Mouse (Mus musculus) liver, embryonic 14.5 days (tissue): ENCODE measurements around the gene Rassf3. TPM values are rescaled to one million over a fixed set of nuclear protein-coding genes. Genes with fewer than 3 reads are reported as not detected.
A peak's percentile ranks its signal among the peaks of the same experiment; 100 is the strongest.

ENCODE experiments used
- ATAC-seq: fragments of 200-750 bp; cut with Nextera tagmentation; 2 replicates; pipeline ENCODE4 v1.8.0; 2017; ENCODE audit warnings: moderate number of reproducible peaks, mild to moderate bottlenecking, moderate library complexity; ENCODE audit not compliant: insufficient read depth
- DNase-seq, 3 experiments: peaks; one replicate each; pipeline ENCODE4 v3.0.0-alpha.2; 2012 to 2013; ENCODE audit warnings: low read depth in 3 of 3, low spot score in 3 of 3
- H3K27ac ChIP-seq: fragments of 300-500 bp; sonication (generic); 2 replicates; pipeline ENCODE4 v1.5.1; 2014; ENCODE audit warnings: moderate library complexity, mild to moderate bottlenecking, control low read depth, inconsistent platforms
- H3K27me3 ChIP-seq: fragments of 300-500 bp; sonication (generic); 2 replicates; pipeline ENCODE4 v1.6.1; 2014; ENCODE audit warnings: mild to moderate bottlenecking, low read length, moderate library complexity; ENCODE audit not compliant: control insufficient read depth, insufficient read depth
- H3K36me3 ChIP-seq: fragments of 300-500 bp; sonication (generic); replicated peaks from 2 replicates; pipeline ENCODE4 v1.6.1; 2014; ENCODE audit warnings: low read depth; ENCODE audit not compliant: control insufficient read depth, insufficient read depth
- H3K4me1 ChIP-seq, 2 experiments: fragments of 200-500 bp in 1 of 2; fragments of 300-500 bp in 1 of 2; sonication (generic) in 1 of 2; replicated peaks; 2 replicates each; pipeline ENCODE4 v1.6.1; 2012 to 2014; ENCODE audit warnings: antibody characterized with exemption in 1 of 2, inconsistent platforms in 1 of 2, low read length in 1 of 2; ENCODE audit not compliant: control insufficient read depth in 2 of 2, insufficient read depth in 2 of 2
- H3K4me2 ChIP-seq: fragments of 300-500 bp; sonication (generic); 2 replicates; pipeline ENCODE4 v1.6.1; 2014; ENCODE audit warnings: low read depth, mild to moderate bottlenecking, control low read depth, moderate library complexity
- H3K4me3 ChIP-seq, 2 experiments: fragments of 200-500 bp in 1 of 2; fragments of 300-500 bp in 1 of 2; sonication (generic) in 1 of 2; 2 replicates each; pipeline ENCODE4 v1.5.1; 2012 to 2014; ENCODE audit warnings: low read depth in 2 of 2, low read length in 2 of 2, mild to moderate bottlenecking in 2 of 2, control low read depth in 1 of 2, inconsistent platforms in 1 of 2, moderate library complexity in 1 of 2; ENCODE audit not compliant: insufficient read depth in 1 of 2
- H3K9ac ChIP-seq: fragments of 300-500 bp; sonication (generic); replicated peaks from 2 replicates; pipeline ENCODE4 v1.6.1; 2014; ENCODE audit warnings: mild to moderate bottlenecking, control low read depth, moderate library complexity
- H3K9me3 ChIP-seq: fragments of 300-500 bp; sonication (generic); 2 replicates; pipeline ENCODE4 v1.6.1; 2016; ENCODE audit warnings: low read length, mixed read lengths; ENCODE audit not compliant: control insufficient read depth
- CTCF ChIP-seq: IDR thresholded peaks from 2 replicates; pipeline ENCODE4 v1.5.1; 2016; ENCODE audit warnings: antibody characterized with exemption, low read depth, control low read depth
- EP300 ChIP-seq: IDR thresholded peaks from 2 replicates; pipeline ENCODE4 v1.6.1; 2016; ENCODE audit warnings: antibody characterized with exemption, low read depth
- WGBS: fragments of 180-500 bp; shearing (Covaris S2); extraction: QIAGEN DNeasy Blood & Tissue Kit; methylation state at CpG from one replicate; pipeline ENCODE4 v1.1.7; 2014; ENCODE audit not compliant: insufficient replicate concordance; 5-methylcytosine and 5-hydroxymethylcytosine counted together
- polyA plus RNA-seq, 2 experiments: library from polyadenylated mRNA; depleted of rRNA in 1 of 2; stranded (reverse) in 1 of 2; unstranded in 1 of 2; fragments of >200 nt; fragmentation: Nextera tagmentation in 1 of 2; extraction: Ambion mirVana in 1 of 2; gene quantifications; 2 replicates each; pipeline versions ENCODE4 v1.2.1 to v1.2.3; 2012 to 2014

Gene Rassf3
- polyA plus RNA-seq, 2 experiments, result 7.9 to 8.6 TPM

- H3K36me3 ChIP-seq, result no peaks in the 10 kb centered on the region
- H3K27me3 ChIP-seq, result no peaks in the 10 kb centered on the region
- ATAC-seq, result no peak
- H3K9me3 ChIP-seq, result no peaks in the 10 kb centered on the region
- no peak overlapping the region for H3K4me3 ChIP-seq
- TF ChIP-seq CTCF (peak; percentile 74), EP300 (no peak)
- no peak overlapping the region for H3K4me2 ChIP-seq
- H3K4me1 ChIP-seq, result peaks cover 6 to 27% of the 10 kb centered on the region in 2 experiments
- DNase-seq, result no peak
- 82% methylated on average over 6 of the region's 6 CpGs for WGBS
- H3K9ac ChIP-seq, result no peak overlapping the region
- H3K27ac ChIP-seq, result no peak overlapping the region
Observed at GRCm38 (mm10) chr10:121370777-121371176, 105.4 kb downstream of the Rassf3 start.

- Histone ChIP-seq H3K4me2 (no peak overlapping the region), H3K36me3 (no peaks in the 10 kb centered on the region), H3K9me3 (no peaks in the 10 kb centered on the region), H3K27me3 (no peaks in the 10 kb centered on the region), H3K4me1 (peaks cover 0 to 18% of the 10 kb centered on the region in 2 experiments; a peak in 3 of 4 replicates), H3K4me3 (no peak overlapping the region), H3K9ac (no peak overlapping the region), H3K27ac (no peak overlapping the region)
- 70% methylated on average over 18 of the region's 18 CpGs for WGBS
- DNase-seq (no peak), ATAC-seq (no peak)
- no peak for TF ChIP-seq EP300
- TF ChIP-seq CTCF, result no peak
Observed at GRCm38 (mm10) chr10:121368783-121369465, 107.2 kb downstream of the Rassf3 start.

- no peak overlapping the region for H3K4me3 ChIP-seq
- no peak for DNase-seq
- no peak overlapping the region for H3K4me2 ChIP-seq
- no peak overlapping the region for H3K27ac ChIP-seq
- H3K9ac ChIP-seq, result no peak overlapping the region
- H3K27me3 ChIP-seq, result no peaks in the 10 kb centered on the region
- no peaks in the 10 kb centered on the region for H3K9me3 ChIP-seq
- ATAC-seq, result no peak
- no peak for TF ChIP-seq CTCF
- no peak for TF ChIP-seq EP300
- peaks cover 0 to 18% of the 10 kb centered on the region in 2 experiments; a peak in 3 of 4 replicates for H3K4me1 ChIP-seq
- 78% methylated on average over 9 of the region's 9 CpGs for WGBS
- H3K36me3 ChIP-seq, result no peaks in the 10 kb centered on the region
Observed at GRCm38 (mm10) chr10:121367780-121368179, 108.4 kb downstream of the Rassf3 start.

- WGBS, result 68% methylated on average over 13 of the region's 13 CpGs
- DNase-seq (no peak), ATAC-seq (no peak)
- H3K4me1 ChIP-seq, result peaks cover 0 to 18% of the 10 kb centered on the region in 2 experiments; a peak in 3 of 4 replicates
- no peak overlapping the region for H3K27ac ChIP-seq
- TF ChIP-seq CTCF (no peak), EP300 (no peak)
- no peak overlapping the region for H3K4me3 ChIP-seq
- H3K4me2 ChIP-seq, result no peak overlapping the region
- no peaks in the 10 kb centered on the region for H3K27me3 ChIP-seq
- H3K9ac ChIP-seq, result no peak overlapping the region
- no peaks in the 10 kb centered on the region for H3K9me3 ChIP-seq
- H3K36me3 ChIP-seq, result no peaks in the 10 kb centered on the region
Observed at GRCm38 (mm10) chr10:121367271-121367670, 108.9 kb downstream of the Rassf3 start.

- Histone ChIP-seq H3K36me3 (no peaks in the 10 kb centered on the region), H3K4me3 (peak overlapping the region; percentile 60 to 85), H3K27ac (no peak overlapping the region), H3K4me1 (peaks cover 0 to 18% of the 10 kb centered on the region in 2 experiments; a peak in 3 of 4 replicates), H3K4me2 (peak overlapping the region; percentile 97), H3K9me3 (no peaks in the 10 kb centered on the region), H3K27me3 (no peaks in the 10 kb centered on the region), H3K9ac (peak overlapping the region; percentile 71)
- WGBS, result 4% methylated on average over 9 of the region's 9 CpGs
- ATAC-seq (no peak), DNase-seq (peak in 2 of 3 experiments; percentile 25 to 37)
- TF ChIP-seq CTCF, result no peak
- no peak for TF ChIP-seq EP300
Observed at GRCm38 (mm10) chr10:121365781-121366272, 110.3 kb downstream of the Rassf3 start.
